Mouse (Mus musculus): Measurements from ENCODE around the gene Evi2a.

Evi2a gene

GRCm38 (mm10) chr11:79524310-79524575, 6.2 kb downstream of the Evi2a start:
- DNase-seq (ENCODE audit: low read depth) = no peak

- DNase-seq (ENCODE audit: low read depth) = peak; percentile 93
These were observed 6.7 kb downstream of the Evi2a start, which contains the start of gene Evi2b for GRCm38 (mm10) chr11:79523560-79524309. Evi2b (minus strand) TSS chr11:79523762.

GRCm38 (mm10) chr11:79522944-79523343, 7.5 kb downstream of the Evi2a start:
- peak; percentile 41 for DNase-seq (ENCODE audit: low read depth)

- peak; percentile 72 for DNase-seq (ENCODE audit: low read depth)
These were observed 8.5 kb downstream of the Evi2a start for GRCm38 (mm10) chr11:79521930-79522329.

GRCm38 (mm10) chr11:79520772-79521171, 9.6 kb downstream of the Evi2a start:
- DNase-seq (ENCODE audit: low read depth) = peak; percentile 41

- DNase-seq (ENCODE audit: low read depth) = peak; percentile 96
These were observed 10.5 kb downstream of the Evi2a start for GRCm38 (mm10) chr11:79519878-79520291.

- DNase-seq (ENCODE audit: low read depth) = no peak
These were observed 11.1 kb downstream of the Evi2a start for GRCm38 (mm10) chr11:79519299-79519698.

- no peak for DNase-seq (ENCODE audit: low read depth)
These were observed 14.6 kb downstream of the Evi2a start for GRCm38 (mm10) chr11:79515798-79516197.

- no peak for DNase-seq (ENCODE audit: low read depth)
These were observed 15.1 kb downstream of the Evi2a start for GRCm38 (mm10) chr11:79515331-79515730.

- DNase-seq (ENCODE audit: low read depth) = no peak
These were observed 18.4 kb downstream of the Evi2a start for GRCm38 (mm10) chr11:79511970-79512369.

GRCm38 (mm10) chr11:79504506-79504905, 25.9 kb downstream of the Evi2a start:
- DNase-seq (ENCODE audit: low read depth) = no peak

GRCm38 (mm10) chr11:79503845-79504244, 26.6 kb downstream of the Evi2a start, which contains the start of gene Omg:
Omg (minus strand) TSS chr11:79504084.
- no peak for DNase-seq (ENCODE audit: low read depth)

GRCm38 (mm10) chr11:79502917-79503316, 27.5 kb downstream of the Evi2a start:
- DNase-seq (ENCODE audit: low read depth) = no peak

GRCm38 (mm10) chr11:79494976-79495800, 35.2 kb downstream of the Evi2a start:
- DNase-seq (ENCODE audit: low read depth) = peak; percentile 59

- no peak for DNase-seq (ENCODE audit: low read depth)
These were observed 45.7 kb downstream of the Evi2a start for GRCm38 (mm10) chr11:79484721-79485120.

- DNase-seq (ENCODE audit: low read depth) = no peak
These were observed 46.4 kb downstream of the Evi2a start for GRCm38 (mm10) chr11:79483876-79484528.

GRCm38 (mm10) chr11:79483392-79483791, 47.0 kb downstream of the Evi2a start:
- DNase-seq (ENCODE audit: low read depth) = no peak

Measured in 416B (cell line).